Mouse (Mus musculus) hindbrain, embryonic 15.5 days (tissue): ENCODE data around the gene Nsun4. TPM values are rescaled to one million over a fixed set of nuclear protein-coding genes. Genes with fewer than 3 reads are reported as not detected.
A peak's percentile ranks its signal among the peaks of the same experiment; 100 is the strongest.

Experiments used
- ATAC-seq: fragments of 200-750 bp; cut with Nextera tagmentation; 2 replicates; pipeline ENCODE4 v1.8.0; 2017; ENCODE audit warnings: low read depth, moderate number of reproducible peaks, moderate TSS enrichment; ENCODE audit not compliant: low FRiP score
- H3K27ac ChIP-seq: fragments of 300-500 bp; sonication (generic); replicated peaks from 2 replicates; pipeline ENCODE4 v1.5.1; 2015; ENCODE audit warnings: mild to moderate bottlenecking, inconsistent platforms
- H3K27me3 ChIP-seq: fragments of 300-500 bp; sonication (generic); 2 replicates; pipeline ENCODE4 v1.6.1; 2015; ENCODE audit warnings: control low read depth, inconsistent platforms
- H3K36me3 ChIP-seq: fragments of 300-500 bp; sonication (generic); 2 replicates; pipeline ENCODE4 v1.6.1; 2015; ENCODE audit warnings: control low read depth, inconsistent platforms
- H3K4me1 ChIP-seq: fragments of 300-500 bp; sonication (generic); replicated peaks from 2 replicates; pipeline ENCODE4 v1.6.1; 2015; ENCODE audit warnings: control low read depth, inconsistent platforms
- H3K4me2 ChIP-seq: fragments of 300-500 bp; sonication (generic); 2 replicates; pipeline ENCODE4 v1.6.1; 2015; ENCODE audit warnings: moderate library complexity, mild to moderate bottlenecking, inconsistent platforms
- H3K4me3 ChIP-seq: fragments of 300-500 bp; sonication (generic); 2 replicates; pipeline ENCODE4 v1.5.1; 2015; ENCODE audit warnings: mild to moderate bottlenecking, inconsistent platforms
- H3K9ac ChIP-seq: fragments of 300-500 bp; sonication (generic); 2 replicates; pipeline ENCODE4 v1.6.1; 2015; ENCODE audit warnings: inconsistent platforms
- H3K9me3 ChIP-seq: fragments of 300-500 bp; sonication (generic); 2 replicates; pipeline ENCODE4 v1.6.1; 2016; ENCODE audit warnings: control low read depth, inconsistent platforms
- WGBS: fragments of 180-500 bp; shearing (Covaris S2); methylation state at CpG from one replicate; pipeline ENCODE4 v1.1.7; 2015; 5-methylcytosine and 5-hydroxymethylcytosine counted together
- polyA plus RNA-seq: library from polyadenylated mRNA; unstranded; fragments of >200 nt; fragmentation: Nextera tagmentation; extraction: Ambion mirVana; gene quantifications from 2 replicates; pipeline ENCODE4 v1.2.1, GENCODE M21; 2015

Gene Nsun4
- polyA plus RNA-seq, 1 experiment from 2014 or later: 12.3 TPM

DNA sequence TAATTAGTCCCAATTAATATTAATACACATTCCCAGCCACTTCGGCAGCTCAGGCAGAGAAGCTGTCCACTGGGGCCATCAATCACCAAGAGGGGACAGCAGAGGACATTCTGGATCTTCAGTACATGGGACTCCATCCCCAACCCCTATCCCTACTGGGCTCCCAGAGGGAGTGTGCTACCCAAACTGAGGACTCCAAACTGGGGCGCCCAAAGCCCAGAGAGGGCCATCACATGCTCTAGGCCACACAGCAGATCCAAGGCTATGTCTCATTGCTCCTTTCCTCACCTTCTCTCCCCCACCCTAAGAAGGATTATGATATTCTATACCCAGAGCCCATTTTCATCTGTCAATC is 58.3 kb downstream of the Nsun4 start:
- no peak overlapping the region for H3K27ac ChIP-seq
- H3K9me3 ChIP-seq: no peaks in the 10 kb centered on the region
- H3K9ac ChIP-seq: no peak overlapping the region
- H3K27me3 ChIP-seq: peaks cover 8% of the 10 kb centered on the region; the same call in 1 of the 2 replicates
- H3K4me3 ChIP-seq: no peak overlapping the region
- H3K4me1 ChIP-seq: no peaks in the 10 kb centered on the region
- ATAC-seq: peak; percentile 31; the same call in 1 of the 2 replicates
- H3K36me3 ChIP-seq: 0 out of 2 replicates have a peak, but pooled peaks cover 5% of the 10 kb centered on the region
- no peak overlapping the region for H3K4me2 ChIP-seq
- WGBS: 45% methylated on average over 2 of the region's 2 CpGs

- WGBS: 79% methylated on average over 16 of the region's 16 CpGs
- peak; percentile 63; the same call in 1 of the 2 replicates for ATAC-seq
- H3K9me3 ChIP-seq: no peaks in the 10 kb centered on the region
- H3K4me3 ChIP-seq: no peak overlapping the region
- no peaks in the 10 kb centered on the region for H3K4me1 ChIP-seq
- no peak overlapping the region for H3K4me2 ChIP-seq
- H3K36me3 ChIP-seq: 0 out of 2 replicates have a peak, but pooled peaks cover 5% of the 10 kb centered on the region
- H3K9ac ChIP-seq: no peak overlapping the region
- no peak overlapping the region for H3K27ac ChIP-seq
- H3K27me3 ChIP-seq: peaks cover 8% of the 10 kb centered on the region; the same call in 1 of the 2 replicates
Observed at GRCm38 (mm10) chr4:115994662-115995375, 58.9 kb downstream of the Nsun4 start.

- Histone ChIP-seq H3K36me3 (no peaks in the 10 kb centered on the region), H3K4me1 (no peaks in the 10 kb centered on the region), H3K9ac (no peak overlapping the region), H3K27me3 (peaks cover 10% of the 10 kb centered on the region; the same call in 1 of the 2 replicates), H3K27ac (no peak overlapping the region), H3K4me2 (no peak overlapping the region), H3K9me3 (no peaks in the 10 kb centered on the region), H3K4me3 (no peak overlapping the region)
- 85% methylated on average over 7 of the region's 7 CpGs for WGBS
- no peak for ATAC-seq
Observed at GRCm38 (mm10) chr4:115989382-115989781, 64.3 kb downstream of the Nsun4 start.

GRCm38 (mm10) chr4:115987858-115988530 is 65.7 kb downstream of the Nsun4 start:
- Histone ChIP-seq H3K4me1 (peaks cover 3% of the 10 kb centered on the region; the same call in 1 of the 2 replicates), H3K4me3 (no peak overlapping the region), H3K9me3 (no peaks in the 10 kb centered on the region), H3K27me3 (peaks cover 20% of the 10 kb centered on the region; the same call in 1 of the 2 replicates), H3K27ac (no peak overlapping the region), H3K36me3 (no peaks in the 10 kb centered on the region), H3K9ac (no peak overlapping the region), H3K4me2 (no peak overlapping the region)
- ATAC-seq: no peak
- WGBS: 80% methylated on average over 5 of the region's 5 CpGs

DNA sequence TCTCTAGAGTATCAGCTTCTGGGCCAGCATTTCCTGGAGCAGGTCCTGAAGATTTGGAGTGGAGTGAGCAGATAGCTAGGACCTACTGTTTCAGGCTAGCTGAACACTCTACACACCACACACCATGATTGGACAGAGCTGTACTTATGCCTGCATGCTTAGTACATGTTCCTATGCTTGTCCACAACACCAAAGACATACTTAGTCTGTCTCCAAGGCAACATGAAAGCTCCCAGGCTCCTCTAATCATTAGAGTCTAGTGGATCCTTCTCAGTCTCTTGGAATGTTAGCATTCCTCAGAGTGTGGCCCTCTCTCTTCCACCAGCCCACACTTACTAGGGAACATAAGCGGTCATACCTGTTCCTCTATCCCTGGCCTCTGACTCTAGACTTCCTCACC is 66.2 kb downstream of the Nsun4 start:
- 89% methylated on average over 1 of the region's 1 CpGs for WGBS
- Histone ChIP-seq H3K36me3 (no peaks in the 10 kb centered on the region), H3K4me3 (no peak overlapping the region), H3K4me2 (no peak overlapping the region), H3K9ac (no peak overlapping the region), H3K27me3 (peaks cover 20% of the 10 kb centered on the region; the same call in 1 of the 2 replicates), H3K4me1 (peaks cover 3% of the 10 kb centered on the region; the same call in 1 of the 2 replicates), H3K27ac (no peak overlapping the region), H3K9me3 (no peaks in the 10 kb centered on the region)
- ATAC-seq: no peak

- no peak for ATAC-seq
Observed at GRCm38 (mm10) chr4:115984967-115985366, 68.7 kb downstream of the Nsun4 start.

DNA sequence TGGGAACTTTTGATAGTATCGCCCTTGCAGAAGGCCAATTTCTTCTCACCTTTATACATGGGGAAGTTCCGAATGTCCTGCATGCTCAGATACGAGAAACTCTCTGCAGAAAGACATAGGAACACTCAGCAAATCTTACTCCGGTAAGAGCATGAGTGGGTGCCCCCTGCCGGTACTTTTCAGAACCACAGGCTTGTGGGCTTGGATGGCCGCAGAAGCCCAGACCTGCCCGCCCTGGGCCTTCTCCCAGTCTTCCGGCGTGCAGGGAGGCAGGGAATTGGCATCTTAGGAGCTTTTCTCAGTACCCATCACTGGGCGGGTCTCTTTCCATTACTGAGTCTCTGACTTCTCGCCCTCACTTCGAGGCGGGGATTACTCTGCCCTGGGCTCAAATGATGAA is 69.6 kb downstream of the Nsun4 start:
- Histone ChIP-seq H3K27ac (no peak overlapping the region), H3K4me3 (no peak overlapping the region), H3K27me3 (peaks cover 47% of the 10 kb centered on the region), H3K4me1 (peaks cover 12% of the 10 kb centered on the region), H3K9me3 (no peaks in the 10 kb centered on the region), H3K36me3 (no peaks in the 10 kb centered on the region), H3K4me2 (peak overlapping the region; percentile 16; the same call in 1 of the 2 replicates), H3K9ac (no peak overlapping the region)
- 3% methylated on average over 13 of the region's 13 CpGs for WGBS
- ATAC-seq: peak; percentile 52

More at GRCm38 (mm10) chr4:115984967-115985366, 68.7 kb downstream of the Nsun4 start:
- no peak overlapping the region for H3K9ac ChIP-seq
- no peaks in the 10 kb centered on the region for H3K36me3 ChIP-seq
- WGBS: 40% methylated on average over 8 of the region's 8 CpGs
- H3K4me1 ChIP-seq: peaks cover 4% of the 10 kb centered on the region
- no peak overlapping the region for H3K4me3 ChIP-seq
- no peaks in the 10 kb centered on the region for H3K9me3 ChIP-seq
- H3K27ac ChIP-seq: no peak overlapping the region
- H3K4me2 ChIP-seq: no peak overlapping the region
- H3K27me3 ChIP-seq: peaks cover 39% of the 10 kb centered on the region

Other genes with a start within 250 kb of the Nsun4 start
- gene Mob3c, start 225.8 kb downstream of the Nsun4 start, polyA plus RNA-seq: 5.2 and 5.9 TPM in 2 replicates
- 22.9 and 23.0 TPM in 2 replicates for gene Mknk1, start 214.7 kb downstream of the Nsun4 start, polyA plus RNA-seq
- 0.14 TPM in 1 of 2 replicates, not detected in the other for gene Kncn, start 169.5 kb downstream of the Nsun4 start, polyA plus RNA-seq
- gene 6430628N08Rik, start 163.2 kb downstream of the Nsun4 start, polyA plus RNA-seq: 0.27 and 0.42 TPM in 2 replicates
- 8.3 and 8.6 TPM in 2 replicates for gene Dmbx1, start 114.0 kb downstream of the Nsun4 start, polyA plus RNA-seq
- gene Faah, start 36.0 kb downstream of the Nsun4 start, polyA plus RNA-seq: 22.7 and 25.9 TPM in 2 replicates
- 459 and 497 TPM in 2 replicates for gene Uqcrh, start 21.2 kb upstream of the Nsun4 start, polyA plus RNA-seq
- 74.3 and 77.3 TPM in 2 replicates for gene Lrrc41, start 21.4 kb upstream of the Nsun4 start, polyA plus RNA-seq
- gene Rad54l, start 69.8 kb upstream of the Nsun4 start, polyA plus RNA-seq: 9.9 and 10.7 TPM in 2 replicates
- 69.5 and 69.9 TPM in 2 replicates for gene Pomgnt1, start 70.0 kb upstream of the Nsun4 start, polyA plus RNA-seq
- 2.5 and 2.9 TPM in 2 replicates for gene Lurap1, start 97.5 kb upstream of the Nsun4 start, polyA plus RNA-seq
- gene Tspan1, start 113.7 kb upstream of the Nsun4 start, polyA plus RNA-seq: 0.21 TPM in 1 of 2 replicates, not detected in the other
- gene 1700042G07Rik, start 119.5 kb upstream of the Nsun4 start, polyA plus RNA-seq: not detected in 2 replicates
- gene Gm49337, start 119.5 kb upstream of the Nsun4 start, polyA plus RNA-seq: not detected in 2 replicates
- gene Pik3r3, start 167.7 kb upstream of the Nsun4 start, polyA plus RNA-seq: 55.5 and 58.4 TPM in 2 replicates